Mouse (Mus musculus) CD4-positive naive resting alpha-beta T cell, adult 57 days (primary cell): ENCODE results near the gene Fbxo47. TPM values are rescaled to one million over a fixed set of nuclear protein-coding genes. Genes with fewer than 3 reads are reported as not detected.

Experiments used
- total RNA-seq: library from RNA; stranded (reverse); gene quantifications from one replicate; pipeline ENCODE4 v1.2.4, GENCODE M21; 2023

Gene Fbxo47
- total RNA-seq: 1.4 TPM

DNA sequence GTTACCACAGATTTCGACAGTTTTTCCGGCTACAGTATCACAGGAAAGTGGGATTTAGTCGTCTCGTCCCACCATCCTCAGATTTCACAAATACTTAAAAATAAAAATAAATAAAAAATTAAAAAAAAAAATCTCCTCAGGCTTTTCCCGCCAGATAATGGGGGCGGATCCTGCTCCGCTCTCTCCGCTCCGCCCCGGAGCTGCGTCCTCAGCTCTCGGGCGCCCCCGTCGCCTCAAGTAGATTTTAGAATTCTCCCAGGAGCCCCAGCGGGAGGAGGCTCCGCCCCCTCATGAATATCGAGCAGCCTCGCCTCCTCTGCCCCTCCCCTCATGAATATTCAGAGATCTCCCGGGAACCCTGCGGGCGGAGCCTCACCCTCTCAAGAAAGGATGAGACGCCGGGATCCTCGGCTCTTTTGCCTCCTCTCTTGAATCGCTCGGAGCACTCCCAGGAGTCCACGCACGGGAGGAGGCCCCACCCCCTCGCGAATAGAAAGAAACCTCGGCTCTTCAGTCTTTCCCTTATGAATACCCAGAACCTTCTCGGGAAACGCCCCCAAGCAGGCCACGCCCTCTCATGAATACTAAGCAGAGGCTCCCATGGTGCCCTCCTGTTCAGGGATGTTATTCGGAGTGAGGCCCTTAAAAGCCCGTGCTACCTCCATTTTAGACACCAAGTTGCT, at the start of gene Fbxo47:
Gene Fbxo47, minus strand, starts transcription at position 237 of the 683 bp plus-strand sequence.

DNA sequence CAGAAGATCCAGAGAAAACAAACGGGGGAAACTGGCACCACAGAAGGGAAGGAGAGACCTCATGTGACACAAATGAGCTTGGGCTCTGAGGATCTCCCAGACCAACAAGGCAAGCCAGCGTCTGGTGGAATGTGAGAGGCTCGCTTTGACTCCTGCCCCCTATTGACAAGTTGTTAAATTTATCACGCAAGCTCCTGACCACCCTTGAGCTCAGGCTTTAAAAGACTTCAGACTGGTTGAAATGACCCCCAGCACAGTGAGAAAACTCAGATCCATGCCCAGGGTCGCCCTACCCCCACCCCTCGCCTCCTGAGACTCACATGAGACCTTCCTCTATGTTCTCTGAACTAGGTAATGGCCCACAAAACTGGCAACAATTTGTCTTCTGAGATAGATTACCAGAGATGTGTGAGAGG, 43.4 kb downstream of the Fbxo47 start, which contains the start of gene B230217C12Rik:
Gene B230217C12Rik, plus strand, starts transcription at position 242 of the 416 bp plus-strand sequence.

Other genes starting within 250 kb of the Fbxo47 start
- gene Mllt6, start 220.7 kb downstream of the Fbxo47 start, total RNA-seq: 236 TPM
- 43.7 TPM for gene Cisd3, start 198.3 kb downstream of the Fbxo47 start, total RNA-seq
- gene Pcgf2, start 183.7 kb downstream of the Fbxo47 start, total RNA-seq: 3.0 TPM
- 107 TPM for gene Psmb3, start 180.8 kb downstream of the Fbxo47 start, total RNA-seq
- 57.6 TPM for gene Pip4k2b, start 139.4 kb downstream of the Fbxo47 start, total RNA-seq
- gene Cwc25, start 117.6 kb downstream of the Fbxo47 start, total RNA-seq: 48.7 TPM
- 1.7 TPM for gene 1700001P01Rik, start 108.2 kb downstream of the Fbxo47 start, total RNA-seq
- 2,309 TPM for gene Rpl23, start 101.7 kb downstream of the Fbxo47 start, total RNA-seq
- gene Lasp1, start 85.2 kb downstream of the Fbxo47 start, total RNA-seq: 142 TPM
- gene B230217C12Rik, start 43.4 kb downstream of the Fbxo47 start, total RNA-seq: 0.95 TPM
- 1.2 TPM for gene Plxdc1, start 102.3 kb upstream of the Fbxo47 start, total RNA-seq
- gene Arl5c, start 112.0 kb upstream of the Fbxo47 start, total RNA-seq: 55.7 TPM
- gene Cacnb1, start 138.9 kb upstream of the Fbxo47 start, total RNA-seq: 28.2 TPM
- gene Rpl19, start 142.6 kb upstream of the Fbxo47 start, total RNA-seq: 2,682 TPM
- gene Stac2, start 169.3 kb upstream of the Fbxo47 start, total RNA-seq: 0.41 TPM